Mouse (Mus musculus) liver, adult 10 weeks (tissue): Measurements from ENCODE around the gene Upp1. TPM values are rescaled to one million over a fixed set of nuclear protein-coding genes. Genes with fewer than 3 reads are reported as not detected.

Experiments used
- polyA plus RNA-seq: library from polyadenylated mRNA; stranded (reverse); fragments of 350-450 nt; fragmentation: Illumina TruSeq; extraction: RNeasy Lipid Tissue Mini Kit (QIAGEN cat#74804); gene quantifications from one replicate; pipeline ENCODE4 v1.2.3, GENCODE M21; 2014; ENCODE audit warnings: low read depth, low replicate concordance

The Upp1 gene
- polyA plus RNA-seq: 3.4 TPM

GRCm38 (mm10) chr11:9118050-9118420, at the start of gene Upp1:
Upp1 (plus strand) TSS chr11:9118103.

Other genes with a start within 250 kb of the Upp1 start
- not detected for gene Pkd1l1, start 144.8 kb upstream of the Upp1 start, polyA plus RNA-seq
- gene Hus1, start 106.9 kb upstream of the Upp1 start, polyA plus RNA-seq: 5.4 TPM
- 1.3 TPM for gene Gm11992, start 69.5 kb upstream of the Upp1 start, polyA plus RNA-seq
- gene Sun3, start 69.1 kb upstream of the Upp1 start, polyA plus RNA-seq: 1.1 TPM
- gene Abca13, start 73.8 kb downstream of the Upp1 start, polyA plus RNA-seq: not detected